Mouse (Mus musculus) hindbrain, embryonic 11.5 days (tissue): ENCODE results near the gene Gm20547. TPM values are rescaled to one million over a fixed set of nuclear protein-coding genes. Genes with fewer than 3 reads are reported as not detected.
"Not testable (repeated sequence)": the region's sequence is repeated elsewhere in the genome, so short reads cannot be mapped to it uniquely, and the experiment has no call there.

Source experiments
- ATAC-seq: fragments of 200-750 bp; cut with Nextera tagmentation; 2 replicates; pipeline ENCODE4 v1.8.0; 2017; ENCODE audit warnings: mild to moderate bottlenecking, moderate TSS enrichment, moderate library complexity; ENCODE audit not compliant: low FRiP score
- DNase-seq: peaks from one replicate; pipeline ENCODE4 v3.0.0-alpha.2; 2015; ENCODE audit warnings: low spot score
- H3K27ac ChIP-seq: fragments of 300-500 bp; sonication (generic); 2 replicates; pipeline ENCODE4 v1.5.1; 2014; ENCODE audit warnings: mild to moderate bottlenecking, low read depth, low read length
- H3K27me3 ChIP-seq: fragments of 300-500 bp; sonication (generic); 2 replicates; pipeline ENCODE4 v1.6.1; 2014; ENCODE audit warnings: mild to moderate bottlenecking, low read length, moderate library complexity, mixed read lengths; ENCODE audit not compliant: control insufficient read depth, insufficient read depth
- H3K36me3 ChIP-seq: fragments of 300-500 bp; sonication (generic); 2 replicates; pipeline ENCODE4 v1.6.1; 2014; ENCODE audit warnings: mild to moderate bottlenecking, low read length, moderate library complexity, mixed read lengths; ENCODE audit not compliant: control insufficient read depth, insufficient read depth
- H3K4me1 ChIP-seq: fragments of 300-500 bp; sonication (generic); replicated peaks from 2 replicates; pipeline ENCODE4 v1.6.1; 2014; ENCODE audit warnings: low read length, mixed read lengths; ENCODE audit not compliant: control insufficient read depth, insufficient read depth
- H3K4me2 ChIP-seq: fragments of 300-500 bp; sonication (generic); replicated peaks from 2 replicates; pipeline ENCODE4 v1.6.1; 2014; ENCODE audit warnings: mild to moderate bottlenecking, low read depth, low read length
- H3K4me3 ChIP-seq: fragments of 300-500 bp; sonication (generic); 2 replicates; pipeline ENCODE4 v1.5.1; 2014; ENCODE audit warnings: low read depth, low read length
- H3K9ac ChIP-seq: fragments of 300-500 bp; sonication (generic); 2 replicates; pipeline ENCODE4 v1.6.1; 2014; ENCODE audit warnings: low read depth, low read length
- H3K9me3 ChIP-seq: fragments of 300-500 bp; sonication (generic); 2 replicates; pipeline ENCODE4 v1.6.1; 2016; ENCODE audit warnings: low read length; ENCODE audit not compliant: control insufficient read depth
- WGBS: fragments of 180-500 bp; shearing (Covaris S2); extraction: QIAGEN DNeasy Blood & Tissue Kit; methylation state at CpG from one replicate; pipeline ENCODE4 v1.1.7; 2014; 5-methylcytosine and 5-hydroxymethylcytosine counted together
- polyA plus RNA-seq: library from polyadenylated mRNA; unstranded; fragments of >200 nt; fragmentation: Nextera tagmentation; extraction: Ambion mirVana; gene quantifications from 2 replicates; pipeline ENCODE4 v1.2.1, GENCODE M21; 2014

Gene Gm20547
- polyA plus RNA-seq, 1 experiment from 2014 or later = not detected

GRCm38 (mm10) chr17:34810811-34811210 lies 71.0 kb downstream of the Gm20547 start:
- WGBS = 85% methylated on average over 7 of the region's 8 CpGs
- DNase-seq, H3K36me3 ChIP-seq: not testable (repeated sequence)

DNA sequence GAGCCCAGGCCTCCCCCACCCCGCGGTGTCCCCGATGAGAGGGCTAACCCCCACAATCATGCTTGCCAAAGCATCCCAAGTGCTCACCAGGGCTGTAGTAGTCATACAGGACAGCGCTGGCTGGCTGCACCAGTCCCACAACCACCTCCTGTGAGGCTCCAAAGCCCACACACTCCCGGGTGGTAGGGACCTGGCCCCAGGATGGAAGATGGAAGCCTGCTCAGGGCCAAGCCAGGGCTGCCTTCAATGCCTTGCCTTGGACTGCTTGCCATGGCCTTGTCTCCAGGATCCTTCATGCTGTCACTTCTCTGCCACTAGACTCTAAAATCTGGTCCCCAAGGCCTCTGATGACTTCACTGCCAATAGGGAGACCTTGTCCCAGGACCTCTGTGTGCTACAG lies 71.4 kb downstream of the Gm20547 start:
- H3K9ac ChIP-seq, ATAC-seq: not testable (repeated sequence)
- WGBS = 79% methylated on average over 5 of the region's 5 CpGs

More at GRCm38 (mm10) chr17:34810811-34811210, 71.0 kb downstream of the Gm20547 start:
- not testable (repeated sequence) for H3K4me3 ChIP-seq, H3K27ac ChIP-seq, H3K27me3 ChIP-seq, ATAC-seq, H3K9me3 ChIP-seq, H3K4me2 ChIP-seq, H3K4me1 ChIP-seq, H3K9ac ChIP-seq

DNA sequence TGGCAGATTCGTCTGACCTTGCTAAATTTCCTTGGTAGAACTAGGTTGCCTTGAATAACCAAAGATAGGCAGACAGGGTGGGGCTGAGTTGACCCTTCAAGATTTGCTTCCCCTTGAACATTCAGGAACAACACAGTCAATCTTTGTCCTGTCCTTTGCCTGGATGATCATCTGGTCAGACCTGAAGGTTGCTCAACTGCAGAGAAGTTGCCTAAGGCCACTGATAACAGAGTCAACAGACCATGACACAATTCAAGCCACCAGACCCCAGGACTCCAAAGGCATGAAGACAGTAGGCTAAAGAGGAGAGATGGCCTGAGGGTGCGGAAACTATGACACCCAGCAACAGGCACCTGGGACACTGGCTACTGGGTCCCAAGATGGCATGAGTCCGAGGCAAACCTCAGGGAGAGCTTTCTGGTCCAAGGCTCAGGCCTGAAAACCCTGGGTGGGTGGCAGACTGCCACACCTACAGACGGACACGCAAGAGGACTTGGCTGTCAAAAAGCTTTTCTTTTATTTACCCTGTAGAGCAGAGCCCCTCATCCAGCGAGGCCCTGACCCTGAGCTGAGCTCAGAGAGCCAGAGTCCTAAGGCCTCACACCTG lies 73.1 kb downstream of the Gm20547 start:
- no peak overlapping the region for H3K4me3 ChIP-seq
- no peaks in the 10 kb centered on the region for H3K36me3 ChIP-seq
- DNase-seq (no peak), ATAC-seq (no peak)
- H3K27ac ChIP-seq = no peak overlapping the region
- H3K4me1 ChIP-seq = no peaks in the 10 kb centered on the region
- H3K9me3 ChIP-seq = no peaks in the 10 kb centered on the region
- no peaks in the 10 kb centered on the region for H3K27me3 ChIP-seq
- no peak overlapping the region for H3K9ac ChIP-seq
- H3K4me2 ChIP-seq = no peak overlapping the region
- WGBS = 86% methylated on average over 6 of the region's 6 CpGs

More for the DNA sequence above, 71.4 kb downstream of the Gm20547 start:
- H3K27me3 ChIP-seq, H3K9me3 ChIP-seq, H3K27ac ChIP-seq, H3K4me3 ChIP-seq, DNase-seq, H3K36me3 ChIP-seq, H3K4me2 ChIP-seq, H3K4me1 ChIP-seq: not testable (repeated sequence)

- Histone ChIP-seq H3K27ac (no peak overlapping the region), H3K27me3 (no peaks in the 10 kb centered on the region), H3K4me1 (no peaks in the 10 kb centered on the region), H3K36me3 (no peaks in the 10 kb centered on the region), H3K9ac (no peak overlapping the region), H3K4me2 (no peak overlapping the region), H3K4me3 (no peak overlapping the region), H3K9me3 (no peaks in the 10 kb centered on the region)
- 71% methylated on average over 3 of the region's 3 CpGs for WGBS
- DNase-seq = no peak
- ATAC-seq = no peak
Observed at GRCm38 (mm10) chr17:34807176-34807575, 74.7 kb downstream of the Gm20547 start.

Other genes starting within 250 kb of the Gm20547 start
- gene Fkbpl, start 237.3 kb downstream of the Gm20547 start, polyA plus RNA-seq = 16.4 and 17.2 TPM in 2 replicates
- gene Atf6b, start 234.9 kb downstream of the Gm20547 start, polyA plus RNA-seq = 61.9 and 67.5 TPM in 2 replicates
- 0.01 and 0.09 TPM in 2 replicates for gene Tnxb, start 211.5 kb downstream of the Gm20547 start, polyA plus RNA-seq
- gene C4b, start 138.2 kb downstream of the Gm20547 start, polyA plus RNA-seq = not detected in 2 replicates
- gene Cyp21a1, start 77.5 kb downstream of the Gm20547 start, polyA plus RNA-seq = not detected in 2 replicates
- gene Stk19, start 45.1 kb downstream of the Gm20547 start, polyA plus RNA-seq = 21.7 and 22.7 TPM in 2 replicates
- 58.6 and 64.9 TPM in 2 replicates for gene Dxo, start 45.0 kb downstream of the Gm20547 start, polyA plus RNA-seq
- gene Skiv2l, start 31.8 kb downstream of the Gm20547 start, polyA plus RNA-seq = 26.9 and 29.9 TPM in 2 replicates
- 117 and 138 TPM in 2 replicates for gene Nelfe, start 31.7 kb downstream of the Gm20547 start, polyA plus RNA-seq
- 1.0 and 2.1 TPM in 2 replicates for gene Cfb, start 19.5 kb downstream of the Gm20547 start, polyA plus RNA-seq
- gene Zbtb12, start 2.6 kb downstream of the Gm20547 start, polyA plus RNA-seq = 2.9 and 3.2 TPM in 2 replicates
- 0.64 and 1.2 TPM in 2 replicates for gene C2, start 16.2 kb upstream of the Gm20547 start, polyA plus RNA-seq
- gene Ehmt2, start 16.4 kb upstream of the Gm20547 start, polyA plus RNA-seq = 57.4 and 70.1 TPM in 2 replicates
- gene Slc44a4, start 32.4 kb upstream of the Gm20547 start, polyA plus RNA-seq = 0.12 and 0.29 TPM in 2 replicates
- 12.9 and 14.5 TPM in 2 replicates for gene Neu1, start 49.2 kb upstream of the Gm20547 start, polyA plus RNA-seq
- gene Hspa1b, start 77.2 kb upstream of the Gm20547 start, polyA plus RNA-seq = 0.15 TPM in 1 of 2 replicates, not detected in the other
- 0.49 TPM in 1 of 2 replicates, not detected in the other for gene Gm20481, start 87.9 kb upstream of the Gm20547 start, polyA plus RNA-seq
- 0.93 and 1.4 TPM in 2 replicates for gene Hspa1a, start 90.1 kb upstream of the Gm20547 start, polyA plus RNA-seq
- 0.93 and 1.2 TPM in 2 replicates for gene Hspa1l, start 90.7 kb upstream of the Gm20547 start, polyA plus RNA-seq
- gene Lsm2, start 99.8 kb upstream of the Gm20547 start, polyA plus RNA-seq = 188 and 207 TPM in 2 replicates
- 69.1 and 71.7 TPM in 2 replicates for gene Vars, start 118.9 kb upstream of the Gm20547 start, polyA plus RNA-seq
- 0.10 and 0.36 TPM in 2 replicates for gene Vwa7, start 134.5 kb upstream of the Gm20547 start, polyA plus RNA-seq
- gene Sapcd1, start 146.0 kb upstream of the Gm20547 start, polyA plus RNA-seq = 3.0 and 4.0 TPM in 2 replicates
- 3.1 and 4.2 TPM in 2 replicates for gene Msh5, start 164.7 kb upstream of the Gm20547 start, polyA plus RNA-seq
- gene Clic1, start 167.9 kb upstream of the Gm20547 start, polyA plus RNA-seq = 45.6 and 85.1 TPM in 2 replicates
- gene Ddah2, start 177.0 kb upstream of the Gm20547 start, polyA plus RNA-seq = 614 and 636 TPM in 2 replicates
- 0.19 TPM in 1 of 2 replicates, not detected in the other for gene Ly6g6c, start 183.3 kb upstream of the Gm20547 start, polyA plus RNA-seq
- 0.66 and 1.1 TPM in 2 replicates for gene Mpig6b, start 184.1 kb upstream of the Gm20547 start, polyA plus RNA-seq
- gene Ly6g6e, start 194.9 kb upstream of the Gm20547 start, polyA plus RNA-seq = 0.42 and 0.50 TPM in 2 replicates
- gene Ly6g6d, start 196.0 kb upstream of the Gm20547 start, polyA plus RNA-seq = 1.0 and 2.7 TPM in 2 replicates
- gene Ly6g6f, start 203.6 kb upstream of the Gm20547 start, polyA plus RNA-seq = 0.29 and 0.52 TPM in 2 replicates
- gene Abhd16a, start 207.2 kb upstream of the Gm20547 start, polyA plus RNA-seq = 40.2 and 45.1 TPM in 2 replicates
- not detected in 2 replicates for gene Ly6g5c, start 226.2 kb upstream of the Gm20547 start, polyA plus RNA-seq
- gene Ly6g5b, start 233.4 kb upstream of the Gm20547 start, polyA plus RNA-seq = 0.89 and 0.96 TPM in 2 replicates
- 22.5 and 29.7 TPM in 2 replicates for gene Gpank1, start 239.4 kb upstream of the Gm20547 start, polyA plus RNA-seq
- 299 and 310 TPM in 2 replicates for gene Csnk2b, start 240.0 kb upstream of the Gm20547 start, polyA plus RNA-seq
- gene D17H6S53E, start 244.3 kb upstream of the Gm20547 start, polyA plus RNA-seq = 8.4 and 9.2 TPM in 2 replicates